13 mouse cellular contexts compared by ENCODE assay signal in genomic region chr6:136546987-136547386, GRCm38 (mm10). TPM values are rescaled to one million over a fixed set of nuclear protein-coding genes. Genes with fewer than 3 reads are reported as not detected.
A peak's percentile ranks its signal among the peaks of the same experiment; 100 is the strongest.
DNase-seq lines count a peak whose midpoint lies in the region; ATAC-seq and TF ChIP-seq lines count a peak whose summit lies in the region.
"Had no signal": no experiment of that assay in that cellular context is flagged by ENCODE, and none has a peak within 500 bp of the region (broad histone marks: within the 10 kb centered on the region; RNA-seq: fewer than 3 reads in every experiment).

No protein-coding gene starts in this region.

- H3K27me3 ChIP-seq in neural tube, embryonic 13.5 days, result no peaks in the 10 kb centered on the region
- no peaks in the 10 kb centered on the region for H3K27me3 ChIP-seq in hindbrain, postnatal 0 days (ENCODE audit: insufficient read depth, low read length)
- H3K27me3 ChIP-seq in kidney, adult 2 months (replicated peaks; ENCODE audit: control insufficient read depth, insufficient read depth, low read length), result no peaks in the 10 kb centered on the region

- WGBS in neural tube, embryonic 13.5 days, result 24% methylated on average over 7 of the region's 7 CpGs
- 19% methylated on average over 7 of the region's 7 CpGs for WGBS in hindbrain, postnatal 0 days
- WGBS in kidney, adult 2 months, result 56% methylated on average over 7 of the region's 7 CpGs

- 0 out of 2 replicates have a peak overlapping the region, but pooled peaks have one; percentile 38 for H3K9ac ChIP-seq in neural tube, embryonic 13.5 days
- H3K9ac ChIP-seq in hindbrain, postnatal 0 days (replicated peaks; ENCODE audit: low read length), result no peak overlapping the region
- H3K9ac ChIP-seq: liver, embryonic 14.5 days had no signal

- TF ChIP-seq POLR2A in kidney, adult 2 months (IDR thresholded peaks at IDR 0.05; ENCODE audit: low read depth, low read length), result no peak

- H3K9me3 ChIP-seq in neural tube, embryonic 13.5 days, result no peaks in the 10 kb centered on the region
- H3K9me3 ChIP-seq in hindbrain, postnatal 0 days (ENCODE audit: low read length), result no peaks in the 10 kb centered on the region

- no peak for ATAC-seq in neural tube, embryonic 13.5 days (ENCODE audit: low read depth)
- ATAC-seq in hindbrain, postnatal 0 days, result no peak

- H3K4me3 ChIP-seq in neural tube, embryonic 13.5 days, result no peak overlapping the region
- H3K4me3 ChIP-seq in hindbrain, postnatal 0 days (ENCODE audit: low read length), result no peak overlapping the region
- H3K4me3 ChIP-seq in kidney, adult 2 months (ENCODE audit: insufficient read depth, low read depth, low read length), result no peak overlapping the region

- TF ChIP-seq CTCF in hindbrain, postnatal 0 days (IDR thresholded peaks at IDR 0.05; ENCODE audit: low read depth), result no peak
- no peak for TF ChIP-seq CTCF in kidney, adult 2 months (conservative IDR thresholded peaks at IDR 0.05; ENCODE audit: insufficient read depth, insufficient read length, low read depth, low read length)

- H3K36me3 ChIP-seq in neural tube, embryonic 13.5 days, result no peaks in the 10 kb centered on the region
- no peaks in the 10 kb centered on the region for H3K36me3 ChIP-seq in hindbrain, postnatal 0 days (ENCODE audit: insufficient read depth, low read length)
- no peaks in the 10 kb centered on the region for H3K36me3 ChIP-seq in kidney, adult 2 months (ENCODE audit: control insufficient read depth, insufficient read depth, low read length)

- peak overlapping the region; percentile 71 for H3K27ac ChIP-seq in neural tube, embryonic 13.5 days (replicated peaks)
- H3K27ac ChIP-seq in hindbrain, postnatal 0 days, result peak overlapping the region; percentile 62
- H3K27ac ChIP-seq in kidney, adult 2 months (ENCODE audit: insufficient read depth, low read depth, low read length), result no peak overlapping the region
- H3K27ac ChIP-seq: liver, embryonic 14.5 days had no signal

- peak; percentile 59 for DNase-seq in cerebellum, adult 9-10 months
- DNase-seq in cerebellum, postnatal 36 days, result no peak
- DNase-seq in neural tube, embryonic 10.5 days (ENCODE audit: extremely low spot score, low spot score), result no peak
- DNase-seq in hindbrain, postnatal 0 days (ENCODE audit: low spot score), result peak; percentile 18
- no peak for DNase-seq in adipocyte (ENCODE audit: low spot score)
- DNase-seq in lung, postnatal 10 days, result no peak
- DNase-seq in kidney, adult 2 months, result no peak
- DNase-seq: adrenal gland, adult 2 months; cerebellum, adult 11 months; right cerebral cortex, adult 18-20 months; thymus, adult 18-20 months had no signal

- H3K4me2 ChIP-seq in neural tube, embryonic 13.5 days, result peak overlapping the region; percentile 22; the same call in 1 of the 2 replicates
- peak overlapping the region; percentile 25; the same call in 1 of the 2 replicates for H3K4me2 ChIP-seq in hindbrain, postnatal 0 days (ENCODE audit: low read depth, low read length)

- peaks cover 66% of the 10 kb centered on the region for H3K4me1 ChIP-seq in neural tube, embryonic 13.5 days (replicated peaks)
- H3K4me1 ChIP-seq in hindbrain, postnatal 0 days (ENCODE audit: insufficient read depth, low read length), result peaks cover 6% of the 10 kb centered on the region; the same call in 1 of the 2 replicates
- peaks cover 15% of the 10 kb centered on the region for H3K4me1 ChIP-seq in kidney, adult 2 months (ENCODE audit: control insufficient read depth, insufficient read depth, low read length)

RNA-seq across cellular contexts. Expression of gene Atf7ip, which starts 41.0 kb away (rescaled TPM):
- polyA plus RNA-seq in neural tube, embryonic 13.5 days (2015; fragmentation: Nextera tagmentation; extraction: Ambion mirVana), result 37.8 and 55.4 TPM in 2 replicates
- 39.4 and 42.8 TPM in 2 replicates for total RNA-seq in hindbrain, postnatal 0 days (2014; rRNA removed)
- 22.9 and 25.6 TPM in 2 replicates for polyA plus RNA-seq in hindbrain, postnatal 0 days (2015; fragmentation: Nextera tagmentation; extraction: Ambion mirVana)
- polyA plus RNA-seq in kidney, adult 2 months (2012; rRNA removed), result 13.4 and 13.9 TPM in 2 replicates

Comparison
In these comparisons a context has a peak if more than half of its experiments do, and no peak if none do; other contexts are left out.
1. DNase-seq: peak in cerebellum, adult 9-10 months (single experiment) and hindbrain, postnatal 0 days (single experiment); none in cerebellum, postnatal 36 days (0 of 2), neural tube, embryonic 10.5 days (single experiment), adipocyte (single experiment), lung, postnatal 10 days (single experiment) and kidney, adult 2 months (single experiment).